Mouse (Mus musculus) kidney, embryonic 14.5 days (tissue): ENCODE results near the gene Rhobtb3. TPM values are rescaled to one million over a fixed set of nuclear protein-coding genes. Genes with fewer than 3 reads are reported as not detected.

Experiments
- ATAC-seq: fragments of 200-750 bp; cut with Nextera tagmentation; 2 replicates; pipeline ENCODE4 v1.8.0; 2017; ENCODE audit warnings: moderate number of reproducible peaks, mild to moderate bottlenecking, moderate TSS enrichment, moderate library complexity; ENCODE audit not compliant: low FRiP score, low TSS enrichment
- H3K27ac ChIP-seq: fragments of 300-500 bp; sonication (generic); 2 replicates; pipeline ENCODE4 v1.5.1; 2014; ENCODE audit warnings: low read depth, mild to moderate bottlenecking, low read length, moderate library complexity, mixed read lengths
- H3K27me3 ChIP-seq: fragments of 300-500 bp; sonication (generic); 2 replicates; pipeline ENCODE4 v1.6.1; 2014; ENCODE audit warnings: mild to moderate bottlenecking, low read length; ENCODE audit not compliant: control insufficient read depth, insufficient read depth
- H3K36me3 ChIP-seq: fragments of 300-500 bp; sonication (generic); 2 replicates; pipeline ENCODE4 v1.6.1; 2014; ENCODE audit warnings: low read length, mixed read lengths; ENCODE audit not compliant: control insufficient read depth, insufficient read depth
- H3K4me1 ChIP-seq: fragments of 300-500 bp; sonication (generic); 2 replicates; pipeline ENCODE4 v1.6.1; 2014; ENCODE audit warnings: low read length, mixed read lengths; ENCODE audit not compliant: control insufficient read depth, insufficient read depth
- H3K4me2 ChIP-seq: fragments of 300-500 bp; sonication (generic); replicated peaks from 2 replicates; pipeline ENCODE4 v1.6.1; 2014; ENCODE audit warnings: low read depth, mild to moderate bottlenecking, low read length
- H3K4me3 ChIP-seq: fragments of 300-500 bp; sonication (generic); 2 replicates; pipeline ENCODE4 v1.5.1; 2014; ENCODE audit warnings: mild to moderate bottlenecking, low read length
- H3K9ac ChIP-seq: fragments of 300-500 bp; sonication (generic); 2 replicates; pipeline ENCODE4 v1.6.1; 2014; ENCODE audit warnings: low read depth, mild to moderate bottlenecking, low read length, moderate library complexity
- H3K9me3 ChIP-seq: fragments of 300-500 bp; sonication (generic); 2 replicates; pipeline ENCODE4 v1.6.1; 2016; ENCODE audit warnings: low read length; ENCODE audit not compliant: control insufficient read depth
- WGBS: fragments of 180-500 bp; shearing (Covaris S2); extraction: QIAGEN DNeasy Blood & Tissue Kit; methylation state at CpG from one replicate; pipeline ENCODE4 v1.1.7; 2014; 5-methylcytosine and 5-hydroxymethylcytosine counted together
- polyA plus RNA-seq: library from polyadenylated mRNA; unstranded; fragments of >200 nt; fragmentation: Nextera tagmentation; extraction: Ambion mirVana; gene quantifications from 2 replicates; pipeline ENCODE4 v1.2.1, GENCODE M21; 2014

Gene Rhobtb3
- polyA plus RNA-seq, 1 experiment from 2014 or later, result 67.0 TPM

DNA sequence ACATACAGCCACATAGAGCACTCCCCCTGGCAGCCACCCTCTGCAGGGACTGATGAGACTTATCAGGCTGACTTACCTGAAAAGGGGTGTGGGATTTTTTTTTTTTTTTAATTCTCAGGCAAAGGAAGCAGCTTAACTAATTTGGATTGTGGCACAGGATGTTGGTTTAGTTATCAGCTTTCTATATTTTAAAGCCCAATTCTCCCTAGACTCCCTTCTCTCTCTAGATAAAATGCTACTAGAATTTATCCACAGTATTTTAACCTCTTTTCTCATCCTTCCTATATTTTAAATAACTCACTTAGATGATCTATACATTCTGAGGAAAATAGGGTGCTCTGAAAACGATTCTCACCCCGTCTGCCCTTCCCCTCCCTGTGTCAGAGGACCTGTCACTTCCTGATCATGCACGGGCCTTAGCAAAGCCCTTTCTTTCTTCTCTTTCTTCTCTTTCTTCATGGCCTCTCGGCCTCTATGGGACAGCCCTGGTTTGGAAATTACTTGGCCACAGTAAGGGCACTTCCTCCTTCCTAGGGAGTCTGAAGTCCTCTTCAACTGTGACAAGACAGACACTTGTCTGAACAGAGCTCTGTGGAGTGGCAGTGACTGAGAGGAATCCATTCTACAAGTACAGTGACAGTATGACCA lies 98.1 kb downstream of the Rhobtb3 start:
- no peak overlapping the region for H3K9ac ChIP-seq
- peaks cover 6% of the 10 kb centered on the region for H3K4me1 ChIP-seq
- no peaks in the 10 kb centered on the region for H3K27me3 ChIP-seq
- H3K4me3 ChIP-seq, result no peak overlapping the region
- no peak overlapping the region for H3K4me2 ChIP-seq
- H3K9me3 ChIP-seq, result no peaks in the 10 kb centered on the region
- no peaks in the 10 kb centered on the region for H3K36me3 ChIP-seq
- no peak for ATAC-seq
- H3K27ac ChIP-seq, result no peak overlapping the region
- 75% methylated on average over 4 of the region's 4 CpGs for WGBS

DNA sequence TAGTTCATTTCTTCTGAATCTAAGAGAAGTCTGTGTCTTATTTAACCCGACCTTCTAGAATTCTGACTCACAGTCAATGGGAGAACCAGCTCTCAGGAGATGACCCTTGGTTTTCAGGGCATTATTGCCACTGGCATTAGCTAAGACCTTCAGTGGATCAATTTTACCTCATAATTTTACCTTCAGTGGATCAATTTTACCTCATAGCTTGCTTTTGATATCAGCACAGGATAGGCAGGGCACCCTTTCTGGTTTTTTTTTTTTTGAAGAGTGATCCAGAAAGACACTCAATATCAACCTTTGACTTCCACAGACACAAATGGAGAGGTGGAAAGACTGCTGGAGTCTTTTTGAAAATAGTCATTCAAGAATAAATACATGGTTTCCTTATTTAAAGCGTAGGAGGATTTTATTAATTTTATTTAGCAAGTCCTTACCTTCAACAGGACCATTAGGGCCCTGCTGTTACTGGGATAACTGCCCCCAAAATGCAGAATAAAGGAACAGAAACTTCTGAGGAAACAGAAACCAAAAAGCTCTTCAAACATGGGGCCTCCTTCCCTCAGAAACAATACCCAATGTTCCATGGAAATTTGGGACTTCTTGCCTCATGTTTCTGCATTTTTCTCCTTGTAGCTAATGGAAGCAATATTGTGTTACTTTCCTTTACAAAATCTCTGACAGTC lies 98.7 kb downstream of the Rhobtb3 start:
- H3K9ac ChIP-seq, result no peak overlapping the region
- peaks cover 11% of the 10 kb centered on the region for H3K4me1 ChIP-seq
- H3K36me3 ChIP-seq, result no peaks in the 10 kb centered on the region
- no peak overlapping the region for H3K4me3 ChIP-seq
- no peaks in the 10 kb centered on the region for H3K27me3 ChIP-seq
- ATAC-seq, result no peak
- no peak overlapping the region for H3K4me2 ChIP-seq
- no peaks in the 10 kb centered on the region for H3K9me3 ChIP-seq
- 91% methylated on average over 2 of the region's 2 CpGs for WGBS
- H3K27ac ChIP-seq, result no peak overlapping the region

DNA sequence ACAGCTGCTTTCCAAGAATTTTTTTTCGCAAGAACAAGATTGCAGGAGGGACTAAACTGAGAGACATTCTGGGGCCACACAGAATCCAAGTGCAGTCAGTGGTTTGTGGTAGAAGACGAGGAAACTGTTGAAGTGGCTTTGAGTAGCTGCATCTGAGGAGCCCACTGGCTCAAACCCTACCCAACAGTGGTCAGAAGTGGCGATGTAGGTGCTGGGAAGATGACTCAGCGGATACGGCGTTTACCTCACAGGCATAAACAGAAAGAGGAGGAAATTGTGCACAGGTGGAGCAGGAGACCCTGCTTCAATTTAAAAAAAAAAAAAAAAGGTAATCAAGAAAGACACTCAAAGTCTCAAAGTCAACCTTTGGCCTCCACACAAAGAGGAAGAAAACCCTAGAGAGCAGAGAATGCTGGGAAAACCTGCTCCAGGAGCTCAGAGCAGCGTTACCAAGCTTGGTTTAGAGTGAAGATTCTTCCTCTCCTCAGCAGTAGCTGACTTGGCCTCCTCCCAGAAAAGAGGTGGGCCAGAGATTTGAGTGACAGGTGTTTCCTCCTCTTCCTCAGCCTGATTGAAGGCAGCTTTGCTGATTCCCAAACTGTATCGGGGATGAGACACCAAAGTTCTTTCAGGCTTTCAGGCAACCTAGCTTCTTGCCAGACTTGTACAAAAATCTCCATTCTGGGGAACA lies 99.6 kb downstream of the Rhobtb3 start:
- no peaks in the 10 kb centered on the region for H3K27me3 ChIP-seq
- H3K4me2 ChIP-seq, result no peak overlapping the region
- H3K4me1 ChIP-seq, result peaks cover 11% of the 10 kb centered on the region
- H3K9me3 ChIP-seq, result no peaks in the 10 kb centered on the region
- H3K36me3 ChIP-seq, result no peaks in the 10 kb centered on the region
- no peak overlapping the region for H3K9ac ChIP-seq
- no peak overlapping the region for H3K27ac ChIP-seq
- ATAC-seq, result no peak
- no peak overlapping the region for H3K4me3 ChIP-seq
- 90% methylated on average over 8 of the region's 8 CpGs for WGBS

DNA sequence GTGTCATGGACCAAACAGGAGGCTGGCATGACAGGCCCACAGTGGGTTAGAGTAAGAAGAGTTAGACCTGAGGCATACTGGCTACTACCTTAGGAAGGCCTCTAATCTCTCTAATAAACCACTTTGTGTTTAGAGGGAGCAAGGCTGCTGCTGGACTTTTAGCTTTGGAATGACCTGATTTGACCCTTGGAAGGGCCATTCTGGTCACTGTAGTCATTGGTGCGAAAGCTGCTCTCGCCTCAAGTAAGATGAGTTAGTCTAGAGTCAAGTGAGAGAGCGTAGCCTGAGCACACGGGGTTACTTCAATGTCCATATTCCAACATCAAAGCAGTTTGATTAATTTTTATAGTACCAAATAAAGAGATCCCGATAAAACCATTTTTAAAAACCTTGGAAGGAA lies 100.4 kb downstream of the Rhobtb3 start:
- H3K4me2 ChIP-seq, result no peak overlapping the region
- no peak overlapping the region for H3K27ac ChIP-seq
- peaks cover 11% of the 10 kb centered on the region for H3K4me1 ChIP-seq
- no peaks in the 10 kb centered on the region for H3K36me3 ChIP-seq
- no peaks in the 10 kb centered on the region for H3K27me3 ChIP-seq
- ATAC-seq, result no peak
- 94% methylated on average over 5 of the region's 5 CpGs for WGBS
- no peak overlapping the region for H3K9ac ChIP-seq
- H3K4me3 ChIP-seq, result no peak overlapping the region
- H3K9me3 ChIP-seq, result no peaks in the 10 kb centered on the region

DNA sequence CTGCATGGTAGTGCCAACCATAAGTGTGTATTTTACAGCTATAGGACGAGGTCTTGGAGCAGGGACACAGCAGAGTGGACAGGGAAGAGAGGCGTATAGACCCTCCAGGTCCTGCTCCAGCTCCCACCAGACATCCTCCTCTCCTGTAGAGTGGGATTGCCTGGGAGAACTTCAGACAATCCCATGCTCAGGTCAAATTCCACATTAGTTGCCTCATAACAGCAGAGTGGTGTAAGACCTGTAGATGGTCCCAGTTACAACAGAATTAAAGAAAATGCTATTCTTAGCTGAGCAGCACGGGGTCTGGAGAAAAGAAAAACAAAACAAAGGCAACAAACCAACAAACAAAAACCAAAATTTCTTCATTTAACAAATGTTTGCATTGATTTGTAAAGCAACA lies 101.8 kb downstream of the Rhobtb3 start:
- Histone ChIP-seq H3K36me3 (no peaks in the 10 kb centered on the region), H3K9me3 (no peaks in the 10 kb centered on the region), H3K9ac (no peak overlapping the region), H3K27me3 (no peaks in the 10 kb centered on the region), H3K4me2 (no peak overlapping the region; the same call in 1 of the 2 replicates), H3K27ac (no peak overlapping the region), H3K4me3 (no peak overlapping the region), H3K4me1 (peaks cover 11% of the 10 kb centered on the region)
- WGBS, result 83% methylated on average over 3 of the region's 3 CpGs
- ATAC-seq, result no peak

DNA sequence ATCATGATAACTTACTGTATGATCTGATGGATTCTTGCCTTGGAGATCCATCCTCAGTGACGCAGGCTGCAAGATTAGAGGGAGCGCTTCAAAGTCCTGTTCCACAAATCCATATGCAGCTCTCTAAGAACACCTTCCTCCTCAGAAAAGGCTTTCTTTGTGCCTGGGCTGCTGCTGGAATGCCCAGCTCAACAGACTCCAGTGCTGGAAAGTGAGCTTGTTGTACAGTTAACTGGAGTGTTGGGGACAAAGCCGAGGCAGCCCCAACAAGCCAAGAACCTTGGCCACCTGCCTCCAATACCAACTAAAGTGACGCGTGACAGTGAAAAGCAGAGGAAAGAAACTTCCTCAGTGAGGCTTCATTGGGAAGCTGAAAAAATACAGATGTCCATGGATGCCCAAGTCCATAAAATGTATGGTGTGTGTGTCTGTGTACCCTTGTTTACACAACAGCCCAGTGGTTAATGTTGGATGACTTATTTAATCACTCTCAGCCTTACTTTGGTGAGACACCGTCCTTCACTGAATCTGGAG lies 102.9 kb downstream of the Rhobtb3 start:
- peaks cover 11% of the 10 kb centered on the region for H3K4me1 ChIP-seq
- peak overlapping the region; percentile 29; the same call in 1 of the 2 replicates for H3K9ac ChIP-seq
- no peaks in the 10 kb centered on the region for H3K9me3 ChIP-seq
- peak overlapping the region; percentile 67 for H3K4me2 ChIP-seq
- H3K36me3 ChIP-seq, result no peaks in the 10 kb centered on the region
- WGBS, result 58% methylated on average over 6 of the region's 6 CpGs
- peak overlapping the region; percentile 38 for H3K4me3 ChIP-seq
- H3K27me3 ChIP-seq, result no peaks in the 10 kb centered on the region
- peak overlapping the region; percentile 40; the same call in 1 of the 2 replicates for H3K27ac ChIP-seq
- no peak for ATAC-seq

DNA sequence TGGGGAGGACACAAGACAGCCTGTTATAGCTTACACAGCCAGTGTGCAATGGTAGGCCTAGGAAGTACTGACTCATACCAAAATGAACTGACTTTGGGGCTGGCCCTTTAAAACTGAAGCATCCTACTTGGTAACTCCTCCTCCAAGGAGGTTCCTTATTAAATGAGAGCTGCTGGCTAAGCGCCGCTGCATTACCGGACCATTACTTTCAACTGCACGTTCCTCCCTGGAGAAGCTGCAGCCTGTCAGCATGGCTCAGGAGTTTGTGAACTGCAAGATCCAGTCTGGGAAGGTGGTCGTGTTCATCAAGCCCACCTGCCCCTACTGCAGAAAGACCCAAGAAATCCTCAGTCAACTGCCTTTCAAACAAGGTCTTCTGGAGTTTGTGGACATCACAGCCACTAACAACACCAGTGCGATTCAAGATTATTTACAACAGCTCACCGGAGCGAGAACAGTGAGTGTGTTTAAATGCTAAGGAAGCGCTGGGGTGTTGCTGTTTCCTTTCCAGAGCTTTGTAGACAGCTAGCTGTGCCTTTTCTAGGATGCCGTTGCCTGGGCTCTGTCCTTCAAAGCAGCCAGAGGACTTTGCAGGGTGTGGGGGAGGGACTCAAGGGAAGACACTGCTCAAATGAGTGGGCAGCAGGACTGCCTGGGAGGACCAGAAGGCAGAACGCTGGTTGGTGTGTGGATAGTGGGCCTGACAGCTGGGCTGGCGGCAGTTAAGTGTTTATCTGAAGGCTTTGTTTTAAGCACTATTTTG lies 103.8 kb downstream of the Rhobtb3 start, which contains the start of gene Glrx:
TSS of gene Glrx (plus strand) at position 150 of the 763 bp plus-strand sequence.
- Histone ChIP-seq H3K4me1 (peaks cover 11% of the 10 kb centered on the region), H3K4me2 (peak within 1 kb of the TSS; percentile 67), H3K27me3 (no peaks in the 10 kb centered on the region), H3K9ac (peak within 1 kb of the TSS; percentile 29), H3K4me3 (peak within 1 kb of the TSS; percentile 38), H3K27ac (peak within 1 kb of the TSS; percentile 40; the same call in 1 of the 2 replicates), H3K36me3 (no peaks in the 10 kb centered on the region), H3K9me3 (no peaks in the 10 kb centered on the region)
- WGBS, result under 1% methylated on average over 12 of the region's 12 CpGs
- peak; percentile 92 for ATAC-seq

DNA sequence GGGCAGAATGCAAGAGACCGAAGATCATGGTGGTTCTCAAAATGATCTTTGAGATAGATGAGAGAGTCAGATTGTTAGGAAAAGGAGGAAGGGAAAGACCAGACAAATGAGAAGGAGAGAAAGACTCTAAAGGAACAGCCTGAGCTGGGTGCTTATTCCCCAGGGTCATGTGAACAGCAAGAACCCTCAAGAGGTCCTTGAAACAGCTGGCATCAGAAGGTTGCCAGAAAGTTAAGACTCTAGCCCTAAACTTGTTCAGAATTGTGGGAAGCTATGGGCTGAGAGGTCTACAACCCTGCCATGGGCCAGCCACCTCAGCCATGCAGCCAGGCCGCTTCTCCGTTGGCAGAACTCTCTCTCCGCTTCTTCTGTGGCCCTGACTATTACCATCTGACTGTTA lies 105.2 kb downstream of the Rhobtb3 start:
- Histone ChIP-seq H3K27ac (no peak overlapping the region), H3K36me3 (no peaks in the 10 kb centered on the region), H3K27me3 (no peaks in the 10 kb centered on the region), H3K4me3 (no peak overlapping the region), H3K9ac (no peak overlapping the region), H3K4me2 (no peak overlapping the region), H3K4me1 (peaks cover 11% of the 10 kb centered on the region), H3K9me3 (no peaks in the 10 kb centered on the region)
- ATAC-seq, result no peak
- 95% methylated on average over 4 of the region's 4 CpGs for WGBS
